Mouse (Mus musculus) gastrocnemius, adult 2 months (tissue): Measurements from ENCODE around the gene Cyp2u1. TPM values are rescaled to one million over a fixed set of nuclear protein-coding genes. Genes with fewer than 3 reads are reported as not detected.

Experiments
- DNase-seq: peaks from one replicate; pipeline ENCODE4 v3.0.0; 2022
- H3K27ac ChIP-seq: fragments of 200-600 bp; 2 replicates; pipeline ENCODE4 v1.8.1; 2022; ENCODE audit warnings: mild to moderate bottlenecking
- H3K4me3 ChIP-seq: fragments of 200-600 bp; 2 replicates; pipeline ENCODE4 v1.8.1; 2022; ENCODE audit warnings: mild to moderate bottlenecking, moderate library complexity
- CTCF ChIP-seq: fragments of 200-600 bp; IDR thresholded peaks from 2 replicates; pipeline ENCODE4 v1.8.1; 2022; ENCODE audit warnings: antibody characterized with exemption, mild to moderate bottlenecking, moderate library complexity
- intact Hi-C: fragments of 180-260 bp; cut with DNase I; formaldehyde crosslinking; loops from one replicate; pipeline ENCODE4 v1.15.1; 2025
- total RNA-seq, 2 experiments: library from RNA; stranded (reverse); gene quantifications; 2 replicates each; pipeline ENCODE4 v1.2.3; 2021

Gene Cyp2u1
- total RNA-seq, 2 experiments from 2014 or later, result 11.3 to 18.8 TPM

DNA sequence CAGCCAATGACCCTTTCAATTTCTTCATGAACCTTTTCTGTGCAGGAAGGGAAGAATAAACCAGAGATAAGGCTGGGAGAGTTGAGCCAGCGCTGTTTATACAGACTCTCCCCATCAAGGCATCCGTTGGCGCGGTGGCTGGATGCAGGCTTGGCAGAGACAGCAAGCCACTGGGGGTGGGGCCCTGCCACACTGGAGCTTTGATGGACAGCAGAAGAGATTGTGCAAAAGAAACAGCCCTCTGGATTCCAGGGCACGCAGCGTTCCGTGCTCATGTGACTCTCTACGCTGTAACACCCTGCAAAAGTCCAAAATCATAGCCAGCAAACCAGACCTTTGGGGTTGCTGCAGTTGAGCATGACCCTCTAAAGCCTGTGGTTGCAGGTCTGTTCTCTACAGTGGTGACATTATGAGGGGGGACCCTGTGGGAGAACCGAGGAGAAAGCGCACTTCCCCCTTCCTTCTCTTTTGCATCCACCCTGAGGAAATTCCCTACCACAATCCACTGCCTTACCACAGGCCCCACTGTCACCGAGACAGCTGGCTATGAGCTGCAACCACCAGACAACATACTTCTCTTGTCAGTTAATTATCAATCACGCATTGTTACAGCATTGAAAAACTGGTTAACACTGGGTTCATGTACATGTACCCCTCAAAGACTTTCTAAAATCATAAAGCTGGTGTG, 7.4 kb downstream of the Cyp2u1 start:
- no peak for DNase-seq
- H3K4me3 ChIP-seq, result no peak overlapping the region
- no peak for TF ChIP-seq CTCF
- H3K27ac ChIP-seq, result no peak overlapping the region
- intact Hi-C loops, result no loop called here

DNA sequence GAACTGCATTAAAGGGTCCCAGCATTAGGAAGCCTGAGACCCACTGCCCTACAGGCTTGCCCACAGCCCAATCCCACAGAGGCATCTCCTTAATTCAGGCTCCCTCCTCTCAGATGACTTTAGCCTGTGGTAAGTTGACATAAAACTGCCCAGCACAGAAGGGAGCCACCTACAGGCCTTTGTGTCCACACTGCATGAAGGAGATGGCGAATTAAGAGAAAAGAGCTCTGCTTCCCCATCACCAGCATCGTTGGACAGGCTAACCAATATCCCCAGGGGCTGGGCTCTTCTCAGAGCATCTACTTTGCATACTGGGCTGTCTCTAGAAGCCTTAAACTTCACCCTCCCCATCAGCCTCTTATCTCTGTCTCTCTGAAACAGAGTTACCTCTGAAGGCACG, 8.5 kb downstream of the Cyp2u1 start:
- no peak overlapping the region for H3K27ac ChIP-seq
- no peak overlapping the region for H3K4me3 ChIP-seq
- intact Hi-C loops, result no loop called here
- TF ChIP-seq CTCF, result peak; percentile 16; the same call in 1 of the 2 replicates
- DNase-seq, result no peak

- TF ChIP-seq CTCF, result no peak
- intact Hi-C loops, result no loop called here
- no peak overlapping the region for H3K27ac ChIP-seq
- no peak for DNase-seq
- H3K4me3 ChIP-seq, result no peak overlapping the region
Measured at GRCm38 (mm10) chr3:131292959-131293358, 10.1 kb downstream of the Cyp2u1 start.

DNA sequence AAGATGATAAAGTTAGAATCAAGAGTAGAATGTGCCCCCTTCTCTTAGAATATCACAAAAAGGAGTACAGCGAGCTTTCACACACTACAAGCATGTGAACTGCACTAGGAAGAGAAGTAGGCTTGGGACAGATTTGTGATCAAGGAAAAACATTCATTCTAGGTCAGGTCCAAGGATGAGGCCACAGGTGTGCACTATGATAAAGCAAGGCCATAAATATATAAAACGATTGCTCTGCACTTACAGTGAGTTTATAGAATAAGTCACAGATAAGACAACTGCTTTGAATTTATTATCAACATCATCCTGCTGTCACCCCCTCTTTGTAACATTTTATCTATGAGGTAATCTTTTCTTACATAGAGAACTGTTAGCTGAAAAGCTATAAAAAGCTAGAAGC, 10.7 kb downstream of the Cyp2u1 start:
- intact Hi-C loops, result no loop called here
- no peak overlapping the region for H3K27ac ChIP-seq
- no peak for DNase-seq
- TF ChIP-seq CTCF, result no peak
- H3K4me3 ChIP-seq, result no peak overlapping the region

GRCm38 (mm10) chr3:131291890-131292289, 11.1 kb downstream of the Cyp2u1 start:
- H3K27ac ChIP-seq, result no peak overlapping the region
- DNase-seq, result no peak
- intact Hi-C loops, result no loop called here
- TF ChIP-seq CTCF, result no peak
- H3K4me3 ChIP-seq, result no peak overlapping the region

GRCm38 (mm10) chr3:131274151-131274550, 28.9 kb downstream of the Cyp2u1 start:
- H3K4me3 ChIP-seq, result no peak overlapping the region
- TF ChIP-seq CTCF, result no peak
- no peak overlapping the region for H3K27ac ChIP-seq
- intact Hi-C loops, result no loop called here
- DNase-seq, result no peak

DNA sequence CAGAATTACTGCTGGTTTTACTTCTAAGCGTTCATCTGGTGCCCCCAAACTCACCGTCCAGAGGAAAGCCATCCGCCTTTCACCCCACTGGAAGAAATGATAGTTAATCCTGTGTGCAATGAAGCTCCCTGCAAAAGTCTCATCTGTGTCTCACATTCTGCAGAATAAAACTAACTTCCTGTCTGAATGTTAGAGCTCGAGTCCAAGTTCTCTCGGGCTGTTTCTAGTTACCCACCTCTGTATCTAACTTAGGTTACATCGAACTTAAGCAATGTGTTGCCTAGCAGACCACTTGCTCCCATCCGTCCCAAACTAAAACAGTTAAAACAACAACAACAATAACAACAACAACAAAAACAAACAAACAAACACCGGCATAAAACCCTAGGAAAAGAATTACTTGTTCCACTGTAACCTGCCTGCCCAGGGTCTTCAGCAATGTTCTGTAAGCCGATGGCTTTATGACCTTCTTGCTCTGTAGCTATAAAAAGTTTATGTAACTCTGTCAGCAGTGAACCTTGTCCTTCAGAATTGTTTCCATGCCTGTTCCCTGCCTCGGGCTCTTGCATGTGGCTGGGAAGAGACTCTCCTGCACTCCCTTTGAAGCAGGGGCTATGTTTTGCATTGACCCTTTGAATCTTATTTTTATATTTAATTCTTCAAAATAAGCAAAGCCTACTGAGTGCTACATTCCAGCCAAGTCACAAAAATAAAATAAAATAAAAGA, 30.5 kb downstream of the Cyp2u1 start:
- intact Hi-C loops, result no loop called here
- peak overlapping the region; percentile 97 for H3K4me3 ChIP-seq
- H3K27ac ChIP-seq, result peak overlapping the region; percentile 94

GRCm38 (mm10) chr3:131271559-131272373, 31.3 kb downstream of the Cyp2u1 start, which contains the start of gene Hadh:
Hadh (minus strand) TSS chr3:131272101.
- no peak; the same call in 1 of the 2 replicates for TF ChIP-seq CTCF
- peak; percentile 92 for DNase-seq
- intact Hi-C loops, result no loop called here
- peak within 1 kb of the TSS; percentile 97 for H3K4me3 ChIP-seq
- H3K27ac ChIP-seq, result peak within 1 kb of the TSS; percentile 94

More for the DNA sequence above, 30.5 kb downstream of the Cyp2u1 start:
- no peak for DNase-seq
- no peak for TF ChIP-seq CTCF

DNA sequence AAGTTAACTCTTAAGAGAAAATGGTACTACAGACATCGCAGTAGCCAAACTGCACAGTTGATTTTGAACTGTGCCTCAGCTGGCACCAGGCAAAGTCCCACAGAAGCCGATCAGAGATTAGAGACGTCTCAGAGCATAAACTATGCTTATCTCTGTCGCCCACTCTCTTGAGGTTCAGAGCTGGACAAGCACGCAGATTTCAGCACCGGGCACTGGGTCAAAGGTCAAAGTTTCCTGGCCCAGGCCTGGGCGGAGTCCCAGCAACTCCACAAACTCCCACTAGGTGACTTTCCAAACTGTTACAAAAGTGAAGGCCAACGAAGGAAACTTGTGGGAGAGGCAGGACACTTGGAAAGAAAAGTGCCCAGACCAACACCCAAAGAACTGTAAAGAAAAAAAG, 31.9 kb downstream of the Cyp2u1 start:
- Histone ChIP-seq H3K27ac (peak overlapping the region; percentile 94), H3K4me3 (peak overlapping the region; percentile 97)
- peak; percentile 77 for DNase-seq
- peak; percentile 49 for TF ChIP-seq CTCF
- intact Hi-C loops, result no loop called here

- intact Hi-C loops, result no loop called here
- Histone ChIP-seq H3K27ac (no peak overlapping the region), H3K4me3 (peak overlapping the region; percentile 97)
- no peak for DNase-seq
- no peak for TF ChIP-seq CTCF
Measured at GRCm38 (mm10) chr3:131270381-131270780, 32.6 kb downstream of the Cyp2u1 start.

- intact Hi-C loops, result no loop called here
- peak; percentile 66 for DNase-seq
- TF ChIP-seq CTCF, result no peak
- Histone ChIP-seq H3K4me3 (peak overlapping the region; percentile 40; the same call in 1 of the 2 replicates), H3K27ac (peak overlapping the region; percentile 84)
Measured at GRCm38 (mm10) chr3:131266366-131267050, 36.5 kb downstream of the Cyp2u1 start.

GRCm38 (mm10) chr3:131265516-131265915, 37.5 kb downstream of the Cyp2u1 start:
- intact Hi-C loops, result no loop called here
- Histone ChIP-seq H3K27ac (peak overlapping the region; percentile 84), H3K4me3 (no peak overlapping the region)
- TF ChIP-seq CTCF, result no peak
- no peak for DNase-seq
